Mouse (Mus musculus): ENCODE data around the gene Cfap70. TPM values are rescaled to one million over a fixed set of nuclear protein-coding genes. Genes with fewer than 3 reads are reported as not detected.

The Cfap70 gene
- total RNA-seq, 2 experiments from 2014 or later = 0.69 TPM; not detected in 1

Other genes with a start within 250 kb of the Cfap70 start
- gene Kcnk16, start 183.0 kb downstream of the Cfap70 start, total RNA-seq (2021) = not detected
- gene Nudt13, start 157.5 kb downstream of the Cfap70 start, total RNA-seq (2021) = 10 to 100 TPM; 32.6 to 35.8 TPM
- 10 to 100 TPM; 36.9 to 38.1 TPM for gene Ecd, start 104.1 kb downstream of the Cfap70 start, total RNA-seq (2021)
- 10 to 100 TPM; 28.7 to 33.3 TPM for gene Fam149b, start 104.1 kb downstream of the Cfap70 start, total RNA-seq (2021)
- gene Dnajc9, start 63.3 kb downstream of the Cfap70 start, total RNA-seq (2021) = 10 to 100 TPM; 11.1 to 11.6 TPM
- gene Mrps16, start 58.6 kb downstream of the Cfap70 start, total RNA-seq (2021) = 10 to 100 TPM; 72.8 to 84.4 TPM
- gene Anxa7, start 27.9 kb upstream of the Cfap70 start, total RNA-seq (2021) = 10 to 100 TPM; 51.3 to 54.3 TPM
- under 1 TPM; 0.36 to 0.42 TPM for gene Mss51, start 44.7 kb upstream of the Cfap70 start, total RNA-seq (2021)
- 10 to 100 TPM; 66.3 to 67.5 TPM for gene Ppp3cb, start 94.3 kb upstream of the Cfap70 start, total RNA-seq (2021)
- gene Usp54, start 188.8 kb upstream of the Cfap70 start, total RNA-seq (2021) = 10 to 100 TPM; 12.0 to 14.4 TPM
- under 1 TPM; 0.35 to 0.54 TPM for gene Myoz1, start 204.3 kb upstream of the Cfap70 start, total RNA-seq (2021)
- 10 to 100 TPM; 87.3 to 87.9 TPM for gene Synpo2l, start 216.1 kb upstream of the Cfap70 start, total RNA-seq (2021)
- 10 to 100 TPM; 95.8 to 97.9 TPM for gene Sec24c, start 222.1 kb upstream of the Cfap70 start, total RNA-seq (2021)
- gene Fut11, start 242.7 kb upstream of the Cfap70 start, total RNA-seq (2021) = 1 to 10 TPM; 4.6 to 6.1 TPM

Measured in heart, adult 18-20 months (tissue).